Mouse (Mus musculus) A20 (cell line): Measurements from ENCODE around the gene Rgs3.
A peak's percentile ranks its signal among the peaks of the same experiment; 100 is the strongest.

Experiments used
- DNase-seq: peaks from one replicate; pipeline ENCODE4 v3.0.0-alpha.2; 2011; ENCODE audit warnings: low read depth, low spot score

The Rgs3 gene

GRCm38 (mm10) chr4:62688142-62688541 lies 128.5 kb downstream of the Rgs3 start:
- no peak for DNase-seq

- DNase-seq: no peak
Measured at GRCm38 (mm10) chr4:62690997-62691396, 131.3 kb downstream of the Rgs3 start.

- no peak for DNase-seq
Measured at GRCm38 (mm10) chr4:62691625-62692024, 132.0 kb downstream of the Rgs3 start.

GRCm38 (mm10) chr4:62693839-62694238 lies 134.2 kb downstream of the Rgs3 start:
- peak; percentile 26 for DNase-seq

GRCm38 (mm10) chr4:62694703-62695439 lies 135.2 kb downstream of the Rgs3 start:
- no peak for DNase-seq

- DNase-seq: no peak
Measured at GRCm38 (mm10) chr4:62695523-62695922, 135.9 kb downstream of the Rgs3 start.

- DNase-seq: peak; percentile 69
Measured at GRCm38 (mm10) chr4:62695946-62696345, 136.3 kb downstream of the Rgs3 start.

GRCm38 (mm10) chr4:62696699-62697404 lies 137.2 kb downstream of the Rgs3 start:
- no peak for DNase-seq

- DNase-seq: peak; percentile 77
Measured at GRCm38 (mm10) chr4:62697469-62697868, 137.8 kb downstream of the Rgs3 start.

GRCm38 (mm10) chr4:62698521-62698920 lies 138.9 kb downstream of the Rgs3 start:
- no peak for DNase-seq

- peak; percentile 43 for DNase-seq
Measured at GRCm38 (mm10) chr4:62699191-62699812, 139.7 kb downstream of the Rgs3 start.

GRCm38 (mm10) chr4:62700426-62700825 lies 140.8 kb downstream of the Rgs3 start:
- no peak for DNase-seq

GRCm38 (mm10) chr4:62703151-62703550 lies 143.5 kb downstream of the Rgs3 start:
- DNase-seq: no peak

GRCm38 (mm10) chr4:62704204-62704603 lies 144.6 kb downstream of the Rgs3 start:
- no peak for DNase-seq

- DNase-seq: no peak
Measured at GRCm38 (mm10) chr4:62705013-62705412, 145.4 kb downstream of the Rgs3 start.

- DNase-seq: no peak
Measured at GRCm38 (mm10) chr4:62705749-62706148, 146.1 kb downstream of the Rgs3 start.

- no peak for DNase-seq
Measured at GRCm38 (mm10) chr4:62708084-62708483, 148.4 kb downstream of the Rgs3 start.

GRCm38 (mm10) chr4:62708994-62709393 lies 149.3 kb downstream of the Rgs3 start:
- peak; percentile 41 for DNase-seq

GRCm38 (mm10) chr4:62709448-62709847 lies 149.8 kb downstream of the Rgs3 start:
- peak; percentile 17 for DNase-seq

GRCm38 (mm10) chr4:62711159-62711558 lies 151.5 kb downstream of the Rgs3 start:
- DNase-seq: no peak

- no peak for DNase-seq
Measured at GRCm38 (mm10) chr4:62711582-62711981, 151.9 kb downstream of the Rgs3 start.

GRCm38 (mm10) chr4:62720861-62721260 lies 161.2 kb downstream of the Rgs3 start:
- no peak for DNase-seq

GRCm38 (mm10) chr4:62722021-62722426 lies 162.4 kb downstream of the Rgs3 start:
- no peak for DNase-seq
